Mouse (Mus musculus) MEL (cell line): ENCODE measurements around the gene Polr3gl. TPM values are rescaled to one million over a fixed set of nuclear protein-coding genes. Genes with fewer than 3 reads are reported as not detected.

Experiments
- DNase-seq: peaks from one replicate; pipeline ENCODE4 v3.0.0; 2011; ENCODE audit warnings: low read depth, low spot score
- H3K27ac ChIP-seq: 2 replicates; pipeline ENCODE4 v1.5.1; 2012; ENCODE audit warnings: low read depth, mild to moderate bottlenecking, control low read depth, low read length, moderate library complexity; ENCODE audit not compliant: control insufficient read depth
- H3K27me3 ChIP-seq, 2 experiments: fragments of 150-350 bp in 1 of 2; sonication (generic) in 1 of 2; 2 replicates each; pipeline ENCODE4 v1.6.1; 2012; ENCODE audit warnings: low read length in 2 of 2, mild to moderate bottlenecking in 2 of 2, improper control_type of control experiment in 1 of 2, moderate library complexity in 1 of 2; ENCODE audit not compliant: insufficient read depth in 2 of 2, control insufficient read depth in 1 of 2
- H3K36me3 ChIP-seq, 2 experiments: 2 replicates each; pipeline ENCODE4 v1.6.1; 2012 to 2014; ENCODE audit warnings: low read length in 2 of 2, improper control_type of control experiment in 1 of 2, inconsistent platforms in 1 of 2, mild to moderate bottlenecking in 1 of 2; ENCODE audit not compliant: insufficient read depth in 2 of 2, control insufficient read depth in 1 of 2
- H3K4me1 ChIP-seq, 2 experiments: fragments of 150-350 bp in 1 of 2; sonication (generic) in 1 of 2; 2 replicates each; pipeline ENCODE4 v1.6.1; 2012; ENCODE audit warnings: low read length in 2 of 2, improper control_type of control experiment in 1 of 2, mild to moderate bottlenecking in 1 of 2; ENCODE audit not compliant: insufficient read depth in 2 of 2, control insufficient read depth in 1 of 2
- H3K4me3 ChIP-seq, 2 experiments: fragments of 150-350 bp in 1 of 2; sonication (generic) in 1 of 2; 2 replicates each; pipeline ENCODE4 v1.5.1; 2012; ENCODE audit warnings: low read depth in 2 of 2, low read length in 2 of 2, mild to moderate bottlenecking in 2 of 2, moderate library complexity in 2 of 2, control low read depth in 1 of 2, improper control_type of control experiment in 1 of 2; ENCODE audit not compliant: control insufficient read depth in 1 of 2, insufficient read depth in 1 of 2
- H3K79me2 ChIP-seq: 2 replicates; pipeline ENCODE4 v1.6.1; 2012; ENCODE audit warnings: mild to moderate bottlenecking, low read length, moderate library complexity; ENCODE audit not compliant: control insufficient read depth, poor library complexity, insufficient read depth
- H3K9ac ChIP-seq: 2 replicates; pipeline ENCODE4 v1.6.1; 2012; ENCODE audit warnings: low read depth, mild to moderate bottlenecking, control low read depth, low read length, moderate library complexity; ENCODE audit not compliant: control insufficient read depth, poor library complexity, severe bottlenecking
- H3K9me3 ChIP-seq: fragments of 150-350 bp; sonication (generic); replicated peaks from 2 replicates; pipeline ENCODE4 v1.6.1; 2012; ENCODE audit warnings: mild to moderate bottlenecking, low read length, improper control_type of control experiment, moderate library complexity; ENCODE audit not compliant: insufficient read depth
- BHLHE40 ChIP-seq: IDR thresholded peaks from 2 replicates; pipeline ENCODE4 v1.6.1; 2012; ENCODE audit warnings: low read depth, mild to moderate bottlenecking, inconsistent platforms, low read length, improper control_type of control experiment, borderline replicate concordance
- CHD1 ChIP-seq: IDR thresholded peaks from 2 replicates; pipeline ENCODE4 v1.6.1; 2012; ENCODE audit warnings: low read depth, mild to moderate bottlenecking, inconsistent platforms, low read length, improper control_type of control experiment
- CHD2 ChIP-seq: IDR thresholded peaks from 2 replicates; pipeline ENCODE4 v1.6.1; 2011; ENCODE audit warnings: low read length, improper control_type of control experiment
- CTCF ChIP-seq, 3 experiments: IDR thresholded peaks in 2 of 3; conservative IDR thresholded peaks in 1 of 3; 2 replicates each; pipeline ENCODE4 v1.5.1; 2011 to 2012; ENCODE audit warnings: low read length in 3 of 3, low read depth in 2 of 3, mild to moderate bottlenecking in 2 of 3, improper control_type of control experiment in 1 of 3, inconsistent platforms in 1 of 3, mixed read lengths in 1 of 3, moderate library complexity in 1 of 3; ENCODE audit not compliant: control insufficient read depth in 1 of 3, insufficient read depth in 1 of 3, poor library complexity in 1 of 3, severe bottlenecking in 1 of 3
- ELF1 ChIP-seq: IDR thresholded peaks from 2 replicates; pipeline ENCODE4 v1.6.1; 2014; ENCODE audit warnings: low read depth, mild to moderate bottlenecking, inconsistent platforms, low read length, improper control_type of control experiment, moderate library complexity
- EP300 ChIP-seq, 2 experiments: IDR thresholded peaks; 2 replicates each; pipeline ENCODE4 v1.6.1; 2011; ENCODE audit warnings: improper control_type of control experiment in 2 of 2, low read length in 2 of 2, low read depth in 1 of 2, mild to moderate bottlenecking in 1 of 2
- ETS1 ChIP-seq: IDR thresholded peaks from 2 replicates; pipeline ENCODE4 v1.6.1; 2012; ENCODE audit warnings: low read depth, mild to moderate bottlenecking, inconsistent platforms, low read length, improper control_type of control experiment, moderate library complexity
- GATA1 ChIP-seq: IDR thresholded peaks from 2 replicates; pipeline ENCODE4 v1.6.1; 2011; ENCODE audit warnings: low read depth, low read length, improper control_type of control experiment
- HCFC1 ChIP-seq: IDR thresholded peaks from 2 replicates; pipeline ENCODE4 v1.6.1; 2012; ENCODE audit warnings: low read depth, mild to moderate bottlenecking, inconsistent platforms, low read length, improper control_type of control experiment, moderate library complexity
- JUND ChIP-seq: IDR thresholded peaks from 2 replicates; pipeline ENCODE4 v1.6.1; 2011; ENCODE audit warnings: low read depth, mild to moderate bottlenecking, improper control_type of control experiment, low read length
- KAT2A ChIP-seq: conservative IDR thresholded peaks from 2 replicates; pipeline ENCODE4 v1.6.1; 2012; ENCODE audit warnings: low read depth, low read length, improper control_type of control experiment, inconsistent platforms
- MAFK ChIP-seq: IDR thresholded peaks from 2 replicates; pipeline ENCODE4 v1.6.1; 2011; ENCODE audit warnings: low read depth, mild to moderate bottlenecking, low read length, improper control_type of control experiment, borderline replicate concordance
- MAX ChIP-seq: IDR thresholded peaks from 2 replicates; pipeline ENCODE4 v1.6.1; 2011; ENCODE audit warnings: low read length, improper control_type of control experiment
- MAZ ChIP-seq: IDR thresholded peaks from 2 replicates; pipeline ENCODE4 v1.6.1; 2012; ENCODE audit warnings: low read depth, mild to moderate bottlenecking, inconsistent platforms, low read length, improper control_type of control experiment
- MXI1 ChIP-seq: IDR thresholded peaks from 2 replicates; pipeline ENCODE4 v1.6.1; 2011; ENCODE audit warnings: mild to moderate bottlenecking, low read depth, low read length, improper control_type of control experiment
- MYB ChIP-seq: IDR thresholded peaks from 2 replicates; pipeline ENCODE4 v1.6.1; 2011; ENCODE audit warnings: mild to moderate bottlenecking, low read depth, low read length, improper control_type of control experiment
- MYC ChIP-seq: IDR thresholded peaks from 2 replicates; pipeline ENCODE4 v1.6.1; 2011; ENCODE audit warnings: low read depth, mild to moderate bottlenecking, low read length, improper control_type of control experiment, moderate library complexity
- NELFE ChIP-seq: IDR thresholded peaks from 2 replicates; pipeline ENCODE4 v1.6.1; 2011; ENCODE audit warnings: low read depth, low read length, improper control_type of control experiment
- NRF1 ChIP-seq: IDR thresholded peaks from 2 replicates; pipeline ENCODE4 v1.6.1; 2014; ENCODE audit warnings: low read depth, mild to moderate bottlenecking, inconsistent platforms, low read length, improper control_type of control experiment, moderate library complexity; ENCODE audit not compliant: poor library complexity, insufficient read depth, severe bottlenecking
- POLR2A ChIP-seq, 2 experiments: IDR thresholded peaks; 2 replicates each; pipeline ENCODE4 v1.6.1; 2011 to 2012; ENCODE audit warnings: low read length in 2 of 2, mild to moderate bottlenecking in 2 of 2, control low read depth in 1 of 2, improper control_type of control experiment in 1 of 2, low read depth in 1 of 2, moderate library complexity in 1 of 2; ENCODE audit not compliant: control insufficient read depth in 1 of 2, insufficient read depth in 1 of 2, poor library complexity in 1 of 2
- RAD21 ChIP-seq: IDR thresholded peaks from 2 replicates; pipeline ENCODE4 v1.6.1; 2011; ENCODE audit warnings: mild to moderate bottlenecking, low read depth, low read length, improper control_type of control experiment
- SIN3A ChIP-seq: IDR thresholded peaks from 2 replicates; pipeline ENCODE4 v1.6.1; 2012; ENCODE audit warnings: low read length, improper control_type of control experiment, inconsistent platforms
- SMC3 ChIP-seq: IDR thresholded peaks from 2 replicates; pipeline ENCODE4 v1.6.1; 2011; ENCODE audit warnings: low read depth, low read length, improper control_type of control experiment
- TAL1 ChIP-seq: IDR thresholded peaks from 2 replicates; pipeline ENCODE4 v1.6.1; 2012; ENCODE audit warnings: mild to moderate bottlenecking, inconsistent platforms, low read length, moderate library complexity, mixed read lengths
- TBP ChIP-seq: IDR thresholded peaks from 2 replicates; pipeline ENCODE4 v1.8.0; 2011; ENCODE audit warnings: low read depth, low read length, improper control_type of control experiment
- TCF12 ChIP-seq: IDR thresholded peaks from 2 replicates; pipeline ENCODE4 v1.6.1; 2014; ENCODE audit warnings: low read depth, mild to moderate bottlenecking, inconsistent platforms, low read length, improper control_type of control experiment, moderate library complexity
- UBTF ChIP-seq: IDR thresholded peaks from 2 replicates; pipeline ENCODE4 v1.6.1; 2012; ENCODE audit warnings: low read depth, mild to moderate bottlenecking, inconsistent platforms, low read length, improper control_type of control experiment, moderate library complexity, borderline replicate concordance; ENCODE audit not compliant: insufficient read depth
- USF1 ChIP-seq: IDR thresholded peaks from 2 replicates; pipeline ENCODE4 v1.6.1; 2014; ENCODE audit warnings: low read depth, mild to moderate bottlenecking, inconsistent platforms, low read length, improper control_type of control experiment, moderate library complexity
- USF2 ChIP-seq, 2 experiments: IDR thresholded peaks; 2 replicates each; pipeline ENCODE4 v1.6.1; 2011 to 2012; ENCODE audit warnings: improper control_type of control experiment in 2 of 2, low read length in 2 of 2, borderline replicate concordance in 1 of 2, inconsistent platforms in 1 of 2, low read depth in 1 of 2, mild to moderate bottlenecking in 1 of 2; ENCODE audit not compliant: insufficient read depth in 1 of 2
- ZKSCAN1 ChIP-seq: IDR thresholded peaks from 2 replicates; pipeline ENCODE4 v1.6.1; 2012; ENCODE audit warnings: low read depth, mild to moderate bottlenecking, inconsistent platforms, low read length, improper control_type of control experiment, moderate library complexity
- ZNF384 ChIP-seq: IDR thresholded peaks from 2 replicates; pipeline ENCODE4 v1.6.1; 2012; ENCODE audit warnings: low read depth, mild to moderate bottlenecking, inconsistent platforms, low read length, improper control_type of control experiment
- polyA plus RNA-seq, 2 experiments: library from polyadenylated mRNA; stranded (reverse) in 1 of 2; unstranded in 1 of 2; fragments of >175 nt in 1 of 2; fragments of >200 nt in 1 of 2; gene quantifications; 2 replicates each; pipeline versions ENCODE4 v1.2.1 to v1.2.4; 2012; ENCODE audit warnings: low replicate concordance in 2 of 2, low read depth in 1 of 2; ENCODE audit not compliant: insufficient read length in 2 of 2, insufficient read depth in 1 of 2, missing spikeins in 1 of 2
- total RNA-seq: library from RNA; depleted of rRNA; stranded (reverse); fragments of 300-350 nt; gene quantifications from 2 replicates; pipeline ENCODE4 v1.2.3, GENCODE M21; 2012

Gene Polr3gl
- total and polyA plus RNA-seq, 3 experiments = 31.1 to 39.8 TPM; not detected in 1

GRCm38 (mm10) chr3:96594851-96595250 is 870 bp upstream of the Polr3gl start:
- peaks cover 3% of the 10 kb centered on the region; the same call in 1 of the 2 replicates for H3K79me2 ChIP-seq
- no peak overlapping the region for H3K4me3 ChIP-seq
- no peak for TF ChIP-seq HCFC1
- TF ChIP-seq CTCF (IDR thresholded peaks at IDR 0.05 in 2 of 3, conservative IDR thresholded peaks at IDR 0.05 in 1 of 3; ENCODE audit: control insufficient read depth in 1 of 3, insufficient read depth in 1 of 3, low read depth in 2 of 3, low read length in 3 of 3, poor library complexity in 1 of 3, severe bottlenecking in 1 of 3) = peak in 1 of 3 experiments; percentile 20; a peak in 1 of 6 replicates
- peaks cover 4 to 7% of the 10 kb centered on the region in 2 experiments; a peak in 3 of 4 replicates for H3K4me1 ChIP-seq
- H3K27ac ChIP-seq = no peak overlapping the region
- H3K36me3 ChIP-seq = peaks cover 0 to 5% of the 10 kb centered on the region in 2 experiments; a peak in 2 of 4 replicates
- DNase-seq = peak; percentile 34
- H3K9me3 ChIP-seq = no peaks in the 10 kb centered on the region
- H3K9ac ChIP-seq = no peak overlapping the region
- H3K27me3 ChIP-seq = no peaks in the 10 kb centered on the region

- peaks cover 0 to 5% of the 10 kb centered on the region in 2 experiments; a peak in 2 of 4 replicates for H3K36me3 ChIP-seq
- H3K4me1 ChIP-seq = peaks cover 4 to 7% of the 10 kb centered on the region in 2 experiments; a peak in 3 of 4 replicates
- no peak for TF ChIP-seq USF1
- no peak for TF ChIP-seq TAL1
- no peak for TF ChIP-seq POLR2A (IDR thresholded peaks at IDR 0.05; ENCODE audit: control insufficient read depth in 1 of 2, insufficient read depth in 1 of 2, low read depth in 1 of 2, low read length in 2 of 2, poor library complexity in 1 of 2)
- no peak for TF ChIP-seq USF2 (IDR thresholded peaks at IDR 0.05; ENCODE audit: borderline replicate concordance in 1 of 2, insufficient read depth in 1 of 2, low read depth in 1 of 2, low read length in 2 of 2)
- no peak for TF ChIP-seq MAZ
- TF ChIP-seq ELF1 = no peak
- TF ChIP-seq ZNF384 = no peak
- no peak for TF ChIP-seq ETS1
- peak; percentile 70 for TF ChIP-seq MAX
- TF ChIP-seq MYC = peak; percentile 56; the same call in 1 of the 2 replicates
- no peak for TF ChIP-seq CHD2
- TF ChIP-seq NELFE = no peak
- TF ChIP-seq TBP = no peak
- TF ChIP-seq EP300 (IDR thresholded peaks at IDR 0.05; ENCODE audit: low read depth in 1 of 2, low read length in 2 of 2) = no peak
- 0 out of 2 replicates have a peak, but pooled peaks have one; percentile 80 for TF ChIP-seq CHD1
- no peak for TF ChIP-seq KAT2A
- TF ChIP-seq MXI1 = peak; percentile 52; the same call in 1 of the 2 replicates
- no peak for TF ChIP-seq BHLHE40
- TF ChIP-seq MYB = no peak
- no peak for TF ChIP-seq RAD21
- TF ChIP-seq MAFK = no peak
- TF ChIP-seq ZKSCAN1 = no peak
- TF ChIP-seq TCF12 = no peak
- TF ChIP-seq UBTF = no peak
- TF ChIP-seq SMC3 = no peak
- no peak for TF ChIP-seq SIN3A
- TF ChIP-seq NRF1 = no peak
- TF ChIP-seq GATA1 = no peak; the same call in 1 of the 2 replicates
- no peak for TF ChIP-seq CTCF (IDR thresholded peaks at IDR 0.05 in 2 of 3, conservative IDR thresholded peaks at IDR 0.05 in 1 of 3; ENCODE audit: control insufficient read depth in 1 of 3, insufficient read depth in 1 of 3, low read depth in 2 of 3, low read length in 3 of 3, poor library complexity in 1 of 3, severe bottlenecking in 1 of 3)
- TF ChIP-seq JUND = no peak
- H3K9me3 ChIP-seq = no peaks in the 10 kb centered on the region
- peak overlapping the region; percentile 79 for H3K27ac ChIP-seq
- H3K4me3 ChIP-seq = peak overlapping the region; percentile 75 to 77
- DNase-seq = peak; percentile 84
- peak overlapping the region; percentile 76 for H3K9ac ChIP-seq
- peaks cover 3% of the 10 kb centered on the region; the same call in 1 of the 2 replicates for H3K79me2 ChIP-seq
- no peaks in the 10 kb centered on the region for H3K27me3 ChIP-seq
Measured at GRCm38 (mm10) chr3:96593374-96593773, 607 bp downstream of the Polr3gl start.
